Mouse (Mus musculus): Measurements from ENCODE around the gene Tomm22. TPM values are rescaled to one million over a fixed set of nuclear protein-coding genes. Genes with fewer than 3 reads are reported as not detected.

Tomm22 gene
- polyA plus RNA-seq, 1 experiment from 2014 or later: 210 TPM

Other genes starting within 250 kb of the Tomm22 start
- 113 and 117 TPM in 2 replicates for gene Csnk1e, start 215.3 kb upstream of the Tomm22 start, polyA plus RNA-seq (2015; fragmentation: Nextera tagmentation; extraction: Ambion mirVana)
- 0.14 and 0.15 TPM in 2 replicates for gene Kcnj4, start 165.6 kb upstream of the Tomm22 start, polyA plus RNA-seq (2015; fragmentation: Nextera tagmentation; extraction: Ambion mirVana)
- gene Kdelr3, start 154.4 kb upstream of the Tomm22 start, polyA plus RNA-seq (2015; fragmentation: Nextera tagmentation; extraction: Ambion mirVana): 168 and 178 TPM in 2 replicates
- 48.5 and 55.1 TPM in 2 replicates for gene Ddx17, start 124.1 kb upstream of the Tomm22 start, polyA plus RNA-seq (2015; fragmentation: Nextera tagmentation; extraction: Ambion mirVana)
- 2.2 and 2.5 TPM in 2 replicates for gene Dmc1, start 65.8 kb upstream of the Tomm22 start, polyA plus RNA-seq (2015; fragmentation: Nextera tagmentation; extraction: Ambion mirVana)
- 1.8 and 1.9 TPM in 2 replicates for gene Fam227a, start 11.9 kb upstream of the Tomm22 start, polyA plus RNA-seq (2015; fragmentation: Nextera tagmentation; extraction: Ambion mirVana)
- gene Cby1, start 11.7 kb upstream of the Tomm22 start, polyA plus RNA-seq (2015; fragmentation: Nextera tagmentation; extraction: Ambion mirVana): 67.3 and 78.6 TPM in 2 replicates
- gene Josd1, start 17.1 kb downstream of the Tomm22 start, polyA plus RNA-seq (2015; fragmentation: Nextera tagmentation; extraction: Ambion mirVana): 27.0 and 28.0 TPM in 2 replicates
- 36.4 and 39.1 TPM in 2 replicates for gene Gtpbp1, start 20.0 kb downstream of the Tomm22 start, polyA plus RNA-seq (2015; fragmentation: Nextera tagmentation; extraction: Ambion mirVana)
- 6.4 and 7.7 TPM in 2 replicates for gene Sun2, start 71.7 kb downstream of the Tomm22 start, polyA plus RNA-seq (2015; fragmentation: Nextera tagmentation; extraction: Ambion mirVana)
- gene Dnal4, start 107.0 kb downstream of the Tomm22 start, polyA plus RNA-seq (2015; fragmentation: Nextera tagmentation; extraction: Ambion mirVana): 73.3 and 77.6 TPM in 2 replicates
- 8.4 and 9.0 TPM in 2 replicates for gene Nptxr, start 133.9 kb downstream of the Tomm22 start, polyA plus RNA-seq (2015; fragmentation: Nextera tagmentation; extraction: Ambion mirVana)
- gene Npcd, start 163.4 kb downstream of the Tomm22 start, polyA plus RNA-seq (2015; fragmentation: Nextera tagmentation; extraction: Ambion mirVana): 0.91 TPM in 1 of 2 replicates, not detected in the other
- gene Cbx6, start 163.8 kb downstream of the Tomm22 start, polyA plus RNA-seq (2015; fragmentation: Nextera tagmentation; extraction: Ambion mirVana): 90.7 and 93.5 TPM in 2 replicates
- gene Apobec3, start 220.8 kb downstream of the Tomm22 start, polyA plus RNA-seq (2015; fragmentation: Nextera tagmentation; extraction: Ambion mirVana): 16.7 and 19.2 TPM in 2 replicates

Data from embryonic facial prominence, embryonic 15.5 days (tissue).